Mouse (Mus musculus): ENCODE data around the gene Tspan32.

GRCm38 (mm10) chr7:143023499-143023898 is 18.7 kb downstream of the Tspan32 start:
- no peak for TF ChIP-seq CTCF (conservative IDR thresholded peaks at IDR 0.05; ENCODE audit: low read length)
- TF ChIP-seq NANOG (IDR thresholded peaks at IDR 0.05; ENCODE audit: borderline replicate concordance, low read length): no peak
